Mouse (Mus musculus) embryonic facial prominence, embryonic 13.5 days (tissue): ENCODE measurements around the gene Slc1a5. TPM values are rescaled to one million over a fixed set of nuclear protein-coding genes. Genes with fewer than 3 reads are reported as not detected.
A peak's percentile ranks its signal among the peaks of the same experiment; 100 is the strongest.

ENCODE experiments used
- ATAC-seq: fragments of 200-750 bp; cut with Nextera tagmentation; 2 replicates; pipeline ENCODE4 v1.8.0; 2017; ENCODE audit warnings: low read depth; ENCODE audit not compliant: insufficient number of reproducible peaks, insufficient read depth, low FRiP score, low TSS enrichment
- H3K27ac ChIP-seq: fragments of 300-500 bp; sonication (generic); 2 replicates; pipeline ENCODE4 v1.5.1; 2015; ENCODE audit warnings: moderate library complexity, mild to moderate bottlenecking, inconsistent platforms
- H3K27me3 ChIP-seq: fragments of 300-500 bp; sonication (generic); 2 replicates; pipeline ENCODE4 v1.6.1; 2015; ENCODE audit warnings: mild to moderate bottlenecking, inconsistent platforms
- H3K36me3 ChIP-seq: fragments of 300-500 bp; sonication (generic); 2 replicates; pipeline ENCODE4 v1.6.1; 2015; ENCODE audit warnings: mild to moderate bottlenecking, inconsistent platforms
- H3K4me1 ChIP-seq: fragments of 300-500 bp; sonication (generic); 2 replicates; pipeline ENCODE4 v1.6.1; 2015; ENCODE audit warnings: inconsistent platforms
- H3K4me2 ChIP-seq: fragments of 300-500 bp; sonication (generic); 2 replicates; pipeline ENCODE4 v1.6.1; 2015; ENCODE audit warnings: moderate library complexity, mild to moderate bottlenecking, inconsistent platforms
- H3K4me3 ChIP-seq: fragments of 300-500 bp; sonication (generic); 2 replicates; pipeline ENCODE4 v1.5.1; 2015; ENCODE audit warnings: mild to moderate bottlenecking, inconsistent platforms
- H3K9ac ChIP-seq: fragments of 300-500 bp; sonication (generic); 2 replicates; pipeline ENCODE4 v1.6.1; 2015; ENCODE audit warnings: mild to moderate bottlenecking, inconsistent platforms
- H3K9me3 ChIP-seq: fragments of 300-500 bp; sonication (generic); 2 replicates; pipeline ENCODE4 v1.6.1; 2016; ENCODE audit warnings: inconsistent platforms
- WGBS: fragments of 180-500 bp; shearing (Covaris S2); methylation state at CpG from one replicate; pipeline ENCODE4 v1.1.7; 2015; ENCODE audit warnings: mixed read lengths; 5-methylcytosine and 5-hydroxymethylcytosine counted together
- polyA plus RNA-seq: library from polyadenylated mRNA; unstranded; fragments of >200 nt; fragmentation: Nextera tagmentation; extraction: Ambion mirVana; gene quantifications from 2 replicates; pipeline ENCODE4 v1.2.1, GENCODE M21; 2015

Slc1a5 gene
- polyA plus RNA-seq, 1 experiment from 2014 or later = 29.1 TPM

DNA sequence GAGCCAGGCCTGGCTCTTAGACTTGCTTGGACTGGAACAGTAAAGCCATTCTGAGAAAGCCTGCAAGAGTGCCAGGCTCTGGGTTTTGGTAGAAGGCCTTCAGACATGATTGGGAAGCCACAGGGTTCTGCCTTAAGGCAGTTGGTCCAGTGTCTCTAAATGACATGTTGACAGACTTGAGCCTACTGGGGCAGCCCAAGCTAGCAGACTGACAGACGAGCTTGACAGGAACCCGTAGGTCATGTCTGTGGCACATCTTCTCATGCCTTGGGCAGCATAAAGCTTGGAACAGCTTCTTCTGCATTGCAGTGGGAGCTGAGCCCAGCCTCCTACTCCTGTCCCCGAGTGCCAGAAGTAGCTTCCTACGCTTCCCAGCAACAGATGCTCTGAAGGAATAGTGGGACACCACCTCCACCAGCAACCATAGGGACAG, 40.5 kb downstream of the Slc1a5 start:
- H3K4me2 ChIP-seq = 0 out of 2 replicates have a peak overlapping the region, but pooled peaks have one; percentile 5
- WGBS = 54% methylated on average over 4 of the region's 4 CpGs
- no peak for ATAC-seq
- 0 out of 2 replicates have a peak overlapping the region, but pooled peaks have one; percentile 1 for H3K9ac ChIP-seq
- no peak overlapping the region for H3K4me3 ChIP-seq
- H3K4me1 ChIP-seq = peaks cover 52% of the 10 kb centered on the region
- no peaks in the 10 kb centered on the region for H3K9me3 ChIP-seq
- peaks cover 48% of the 10 kb centered on the region for H3K36me3 ChIP-seq
- no peaks in the 10 kb centered on the region for H3K27me3 ChIP-seq
- no peak overlapping the region for H3K27ac ChIP-seq

DNA sequence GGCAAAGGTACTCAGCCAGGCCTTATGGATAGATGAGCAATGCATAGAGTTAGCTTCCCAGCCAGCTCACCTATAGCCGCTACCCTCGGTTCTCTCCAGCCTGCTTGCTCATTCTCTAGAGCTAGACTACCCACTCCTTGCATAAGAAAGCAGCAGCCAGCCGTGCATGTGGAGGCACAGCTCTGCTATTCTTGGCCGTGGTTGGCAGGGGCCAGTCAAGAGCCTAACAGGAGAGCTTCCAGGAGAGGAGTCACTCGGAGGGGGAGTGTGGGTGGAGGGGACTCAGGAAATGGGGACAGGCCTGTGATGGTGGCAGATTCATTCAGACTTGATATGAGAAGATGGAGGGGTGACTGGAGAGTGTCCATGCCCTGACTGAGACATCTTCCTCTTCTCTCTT, 42.6 kb downstream of the Slc1a5 start:
- ATAC-seq = no peak

DNA sequence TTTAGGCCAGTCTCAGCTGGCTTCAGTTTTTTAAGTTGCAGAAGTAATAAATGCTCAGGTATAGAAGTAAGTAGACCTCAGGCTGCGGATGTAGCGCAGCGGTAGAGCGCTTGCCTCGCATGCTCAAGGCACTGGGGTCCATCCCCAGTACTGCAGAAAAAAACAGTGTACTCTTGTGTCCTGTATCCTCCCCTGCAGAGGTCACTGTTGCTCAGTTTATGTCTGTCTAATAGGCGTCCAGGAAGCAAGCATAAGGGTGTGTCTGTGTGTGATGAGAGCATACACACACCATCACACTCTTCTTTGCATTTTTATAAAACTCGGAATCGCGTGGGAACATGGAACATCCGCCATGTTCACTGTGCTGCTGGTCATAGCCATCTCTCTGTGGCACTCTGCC, 44.6 kb downstream of the Slc1a5 start:
- Histone ChIP-seq H3K36me3 (peaks cover 89% of the 10 kb centered on the region), H3K9me3 (no peaks in the 10 kb centered on the region), H3K27me3 (no peaks in the 10 kb centered on the region), H3K4me1 (peaks cover 21% of the 10 kb centered on the region), H3K4me2 (no peak overlapping the region), H3K27ac (no peak overlapping the region), H3K9ac (no peak overlapping the region), H3K4me3 (no peak overlapping the region)
- no peak for ATAC-seq
- 81% methylated on average over 10 of the region's 10 CpGs for WGBS

More for the DNA sequence above, 42.6 kb downstream of the Slc1a5 start:
- Histone ChIP-seq H3K4me3 (no peak overlapping the region), H3K4me1 (peaks cover 41% of the 10 kb centered on the region), H3K4me2 (no peak overlapping the region), H3K36me3 (peaks cover 69% of the 10 kb centered on the region), H3K9ac (no peak overlapping the region), H3K27ac (no peak overlapping the region), H3K27me3 (no peaks in the 10 kb centered on the region), H3K9me3 (no peaks in the 10 kb centered on the region)
- 83% methylated on average over 5 of the region's 5 CpGs for WGBS

DNA sequence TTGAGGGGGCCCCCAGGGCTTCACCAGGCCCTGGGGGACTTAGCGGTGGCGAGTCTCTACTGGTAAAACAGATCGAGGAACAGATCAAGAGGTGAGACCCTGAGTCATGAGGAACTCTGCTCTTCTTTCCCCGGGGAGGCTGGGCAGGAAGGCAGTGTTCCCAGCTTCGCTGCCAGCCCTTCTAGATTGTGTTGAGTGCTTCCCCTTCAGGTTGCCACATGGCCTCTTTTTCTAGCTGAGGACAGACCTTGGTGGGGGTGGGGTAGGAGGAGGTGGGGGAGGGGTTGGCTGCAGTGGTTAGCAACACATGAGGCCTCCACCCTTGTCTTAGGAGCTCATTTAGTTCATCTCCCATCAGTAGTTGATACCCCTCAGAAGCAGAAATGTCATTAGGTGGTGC, 45.4 kb downstream of the Slc1a5 start:
- Histone ChIP-seq H3K4me2 (no peak overlapping the region), H3K4me1 (peaks cover 13% of the 10 kb centered on the region; the same call in 1 of the 2 replicates), H3K27ac (no peak overlapping the region), H3K4me3 (no peak overlapping the region), H3K9ac (no peak overlapping the region), H3K9me3 (no peaks in the 10 kb centered on the region), H3K36me3 (peaks cover 97% of the 10 kb centered on the region), H3K27me3 (no peaks in the 10 kb centered on the region)
- no peak for ATAC-seq
- 72% methylated on average over 5 of the region's 5 CpGs for WGBS

DNA sequence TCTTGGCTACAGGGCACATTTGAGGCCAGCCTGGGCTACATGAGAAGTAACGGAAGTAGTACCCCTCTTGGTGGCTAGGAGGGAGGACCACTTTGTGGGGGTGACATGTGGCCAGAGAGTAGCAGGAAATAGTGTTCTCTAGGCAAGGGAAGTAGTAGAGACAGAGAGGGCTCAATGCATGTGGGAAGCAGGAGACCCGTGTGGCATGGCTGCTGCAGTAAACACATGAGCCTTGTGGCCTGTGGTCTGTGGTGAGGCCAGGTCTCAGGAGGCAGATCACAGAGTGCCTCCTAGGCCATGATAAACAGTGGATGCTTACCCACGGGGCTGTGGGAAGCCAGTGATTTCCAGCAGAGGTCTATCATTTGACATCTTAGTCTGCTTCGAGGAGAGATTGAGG, 46.1 kb downstream of the Slc1a5 start:
- WGBS = 76% methylated on average over 4 of the region's 4 CpGs

DNA sequence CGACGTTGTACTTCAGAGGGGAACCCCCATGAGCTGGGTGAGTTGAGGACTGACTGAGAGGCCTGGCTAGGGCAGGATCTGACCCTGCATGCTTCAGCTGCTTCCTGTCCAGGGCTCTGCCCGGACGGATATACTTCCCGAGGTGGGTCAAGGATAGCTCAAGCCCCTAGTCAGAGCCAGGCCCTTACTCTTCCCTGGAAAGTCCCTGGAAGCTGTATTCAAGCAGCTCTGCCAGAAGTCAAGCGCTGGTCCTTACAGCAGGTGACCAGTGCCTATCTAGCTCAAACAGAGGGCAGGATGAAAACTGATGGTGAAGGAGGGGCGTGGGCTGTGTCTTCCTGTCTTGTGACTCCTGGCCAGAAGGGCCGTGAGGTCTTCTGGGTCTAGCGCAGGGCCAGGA, 49.3 kb downstream of the Slc1a5 start:
- peaks cover 7% of the 10 kb centered on the region; the same call in 1 of the 2 replicates for H3K4me1 ChIP-seq
- H3K27me3 ChIP-seq = no peaks in the 10 kb centered on the region
- WGBS = 86% methylated on average over 9 of the region's 9 CpGs
- no peak for ATAC-seq
- no peaks in the 10 kb centered on the region for H3K9me3 ChIP-seq
- H3K36me3 ChIP-seq = peaks cover 98% of the 10 kb centered on the region
- no peak overlapping the region for H3K9ac ChIP-seq
- no peak overlapping the region for H3K27ac ChIP-seq
- H3K4me2 ChIP-seq = no peak overlapping the region
- H3K4me3 ChIP-seq = no peak overlapping the region

More for the DNA sequence above, 46.1 kb downstream of the Slc1a5 start:
- no peak overlapping the region for H3K9ac ChIP-seq
- H3K4me3 ChIP-seq = no peak overlapping the region
- no peak overlapping the region for H3K4me2 ChIP-seq
- H3K27me3 ChIP-seq = no peaks in the 10 kb centered on the region
- H3K36me3 ChIP-seq = peaks cover 99% of the 10 kb centered on the region
- ATAC-seq = no peak
- H3K4me1 ChIP-seq = peaks cover 10% of the 10 kb centered on the region; the same call in 1 of the 2 replicates
- H3K27ac ChIP-seq = no peak overlapping the region
- no peaks in the 10 kb centered on the region for H3K9me3 ChIP-seq

DNA sequence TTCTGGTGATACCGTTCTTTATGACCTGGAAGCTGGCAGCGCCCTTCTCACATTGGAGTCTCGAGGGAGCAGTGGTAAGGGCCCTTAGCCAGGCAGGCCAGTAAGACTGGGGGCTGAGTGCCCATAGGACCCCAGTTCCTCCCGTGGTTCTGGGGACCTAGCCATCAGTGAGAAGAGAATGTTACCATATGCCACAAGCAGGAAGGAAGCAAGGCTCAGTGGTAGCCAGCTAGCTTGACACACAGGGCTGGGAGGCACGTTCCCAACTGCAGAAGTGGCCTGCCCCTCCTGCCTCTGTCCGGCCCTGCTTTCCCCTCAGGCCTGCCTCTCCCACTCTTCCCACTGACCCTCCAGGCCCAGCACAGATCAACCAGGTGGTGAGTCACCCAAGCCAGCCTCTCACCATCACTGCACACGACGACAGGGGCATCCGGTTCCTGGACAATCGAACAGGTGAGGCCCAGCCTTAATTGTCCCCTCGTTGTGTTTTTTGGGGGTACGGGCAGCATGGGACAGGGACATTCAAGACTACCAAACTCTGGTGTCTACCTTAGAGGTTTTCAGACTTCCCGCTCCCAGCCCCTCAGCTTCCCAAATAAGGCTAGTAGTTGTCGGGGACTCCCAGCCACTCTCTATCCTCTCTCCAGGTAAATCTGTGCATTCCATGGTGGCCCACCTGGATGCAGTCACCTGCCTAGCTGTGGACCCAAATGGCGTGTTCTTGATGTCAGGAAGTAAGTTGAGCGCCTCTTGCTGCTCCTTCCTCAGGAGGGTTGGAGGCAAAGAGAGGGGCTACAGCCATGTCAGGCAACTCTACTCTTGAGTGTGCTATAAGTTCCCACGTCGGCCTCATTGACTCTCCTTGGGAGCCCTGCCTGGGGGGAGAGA, 57.0 kb downstream of the Slc1a5 start:
- peaks cover 78% of the 10 kb centered on the region for H3K36me3 ChIP-seq
- no peak for ATAC-seq
- no peak overlapping the region for H3K27ac ChIP-seq
- no peak overlapping the region for H3K4me3 ChIP-seq
- H3K9me3 ChIP-seq = no peaks in the 10 kb centered on the region
- H3K4me2 ChIP-seq = no peak overlapping the region
- H3K9ac ChIP-seq = 0 out of 2 replicates have a peak overlapping the region, but pooled peaks have one; percentile 27
- WGBS = 94% methylated on average over 18 of the region's 18 CpGs
- H3K4me1 ChIP-seq = peaks cover 10% of the 10 kb centered on the region; the same call in 1 of the 2 replicates
- H3K27me3 ChIP-seq = no peaks in the 10 kb centered on the region

DNA sequence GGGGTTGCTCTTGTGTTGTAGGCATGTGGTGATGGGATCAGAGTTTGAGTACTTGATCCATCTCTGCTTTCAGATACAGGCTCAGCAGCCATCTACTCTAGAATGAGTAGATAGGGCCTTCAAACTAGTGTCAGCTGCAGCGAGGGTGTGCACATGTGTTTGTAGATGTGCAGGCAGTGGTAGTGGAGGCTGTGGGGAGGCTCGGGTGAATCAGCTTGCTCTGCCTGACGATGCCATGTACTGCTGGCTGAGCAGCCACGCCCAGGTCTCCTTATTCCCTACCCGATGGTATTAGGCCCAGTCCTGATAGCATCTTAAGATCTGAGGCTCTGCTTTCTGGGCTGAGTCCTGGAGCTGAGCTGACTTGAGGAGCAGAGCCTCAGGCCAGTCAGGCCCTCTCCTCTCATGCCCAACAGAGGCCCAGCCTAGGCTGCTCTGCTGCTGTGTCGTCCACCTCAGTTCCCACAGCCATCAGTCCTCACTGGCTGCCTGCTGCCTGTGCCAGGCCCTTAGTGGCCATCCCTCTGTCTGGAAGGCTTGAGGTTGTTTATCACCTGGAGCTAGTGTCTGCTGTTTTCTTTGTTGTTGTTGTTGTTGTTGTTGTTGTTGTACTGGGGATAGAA, 57.8 kb downstream of the Slc1a5 start:
- peaks cover 14% of the 10 kb centered on the region for H3K4me1 ChIP-seq
- no peaks in the 10 kb centered on the region for H3K9me3 ChIP-seq
- H3K9ac ChIP-seq = 0 out of 2 replicates have a peak overlapping the region, but pooled peaks have one; percentile 27
- H3K27ac ChIP-seq = no peak overlapping the region
- peaks cover 71% of the 10 kb centered on the region for H3K36me3 ChIP-seq
- ATAC-seq = no peak
- no peak overlapping the region for H3K4me3 ChIP-seq
- 70% methylated on average over 6 of the region's 6 CpGs for WGBS
- no peaks in the 10 kb centered on the region for H3K27me3 ChIP-seq
- H3K4me2 ChIP-seq = no peak overlapping the region

DNA sequence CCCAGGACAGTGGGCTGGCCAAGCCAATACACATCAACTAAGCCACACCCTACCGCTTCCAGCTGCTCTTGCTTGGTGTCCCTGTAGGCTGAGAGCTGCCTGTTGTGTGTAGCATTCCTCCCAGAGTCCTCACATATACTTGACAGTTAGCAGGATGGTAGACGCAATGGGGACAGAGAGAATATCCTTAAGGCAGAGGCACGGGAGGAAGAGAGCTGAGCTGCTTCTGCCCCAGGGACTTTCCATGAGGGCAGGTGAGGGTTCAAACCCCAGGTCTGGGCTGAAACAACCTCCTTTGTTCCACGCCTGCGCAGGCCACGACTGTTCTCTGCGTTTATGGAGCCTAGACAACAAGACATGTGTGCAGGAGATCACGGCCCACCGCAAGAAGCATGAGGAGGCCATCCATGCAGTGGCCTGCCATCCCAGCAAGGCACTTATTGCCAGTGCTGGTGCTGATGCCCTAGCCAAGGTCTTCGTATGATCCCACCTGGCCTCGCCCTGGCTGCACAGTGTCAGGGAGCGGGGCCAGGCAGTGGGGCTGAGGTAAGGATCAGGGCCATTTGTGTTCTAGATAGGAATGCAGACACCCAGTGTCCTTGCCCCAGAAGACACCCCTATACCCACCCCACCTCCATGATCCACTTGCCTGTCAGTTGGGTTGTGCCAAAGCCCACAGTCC, 58.4 kb downstream of the Slc1a5 start:
- H3K4me3 ChIP-seq = no peak overlapping the region
- H3K36me3 ChIP-seq = peaks cover 64% of the 10 kb centered on the region
- no peak for ATAC-seq
- 92% methylated on average over 12 of the region's 12 CpGs for WGBS
- H3K27ac ChIP-seq = no peak overlapping the region
- no peak overlapping the region for H3K4me2 ChIP-seq
- peaks cover 20% of the 10 kb centered on the region for H3K4me1 ChIP-seq
- H3K27me3 ChIP-seq = no peaks in the 10 kb centered on the region
- no peaks in the 10 kb centered on the region for H3K9me3 ChIP-seq
- no peak overlapping the region for H3K9ac ChIP-seq

DNA sequence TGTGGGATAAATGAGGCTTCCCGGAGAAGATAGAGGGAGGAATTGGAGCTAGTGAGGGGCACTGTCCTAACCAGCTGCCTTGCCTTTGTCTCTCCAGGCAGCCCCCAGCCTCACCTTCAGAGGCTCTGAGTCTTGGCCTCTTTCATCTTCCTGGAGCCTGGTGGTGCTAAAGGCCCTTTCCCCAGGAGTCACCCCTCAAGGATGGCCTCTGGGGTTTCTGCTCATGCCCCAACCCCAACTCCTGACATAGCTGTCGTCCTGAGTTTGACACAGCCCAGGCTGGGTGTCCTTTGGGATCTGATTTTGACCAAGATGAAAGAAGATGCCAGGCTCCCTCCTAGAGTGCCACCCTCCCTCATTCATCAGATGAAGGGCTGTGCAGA, 59.0 kb downstream of the Slc1a5 start:
- ATAC-seq = no peak
- Histone ChIP-seq H3K9ac (no peak overlapping the region), H3K36me3 (peaks cover 59% of the 10 kb centered on the region), H3K4me2 (no peak overlapping the region), H3K4me3 (no peak overlapping the region), H3K27ac (no peak overlapping the region), H3K27me3 (no peaks in the 10 kb centered on the region), H3K9me3 (no peaks in the 10 kb centered on the region), H3K4me1 (peaks cover 25% of the 10 kb centered on the region)
- WGBS = 88% methylated on average over 2 of the region's 2 CpGs

DNA sequence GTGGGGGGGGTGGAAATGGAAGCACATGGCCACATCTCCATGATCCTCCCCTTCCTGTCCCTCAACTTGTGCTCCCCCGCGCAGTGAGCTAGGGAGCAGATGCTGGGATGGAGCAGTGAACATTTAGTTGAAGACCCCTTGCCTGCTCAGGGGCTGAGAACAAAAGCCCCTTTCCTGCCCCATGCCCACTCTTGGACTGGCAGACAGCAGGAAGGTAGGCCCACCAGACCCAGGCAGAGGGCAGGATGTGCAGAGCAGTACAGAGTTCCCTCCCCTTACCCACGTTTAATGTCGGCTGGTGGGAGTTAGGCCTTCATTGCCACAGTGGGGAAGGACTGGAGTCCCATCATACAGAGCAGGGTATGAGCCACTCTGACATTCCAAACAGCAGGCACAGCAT, 59.9 kb downstream of the Slc1a5 start:
- no peak overlapping the region for H3K9ac ChIP-seq
- no peaks in the 10 kb centered on the region for H3K27me3 ChIP-seq
- no peak overlapping the region for H3K4me3 ChIP-seq
- peaks cover 53% of the 10 kb centered on the region for H3K36me3 ChIP-seq
- peaks cover 35% of the 10 kb centered on the region for H3K4me1 ChIP-seq
- peak overlapping the region; percentile 90 for H3K27ac ChIP-seq
- no peak overlapping the region for H3K4me2 ChIP-seq
- no peaks in the 10 kb centered on the region for H3K9me3 ChIP-seq
- WGBS = 82% methylated on average over 4 of the region's 4 CpGs
- no peak for ATAC-seq
